Mouse (Mus musculus) lung, adult 2 months (tissue): ENCODE measurements around the gene Tuba1a.

Experiments used
- CTCF ChIP-seq: fragments of 200-500 bp; IDR thresholded peaks from 2 replicates; pipeline ENCODE4 v1.5.1; 2011; ENCODE audit warnings: mild to moderate bottlenecking, low read length, control low read depth; ENCODE audit not compliant: insufficient read depth
- POLR2A ChIP-seq: fragments of 200-500 bp; IDR thresholded peaks from 2 replicates; pipeline ENCODE4 v1.6.1; 2011; ENCODE audit warnings: low read depth, mild to moderate bottlenecking, control low read depth, low read length, borderline replicate concordance; ENCODE audit errors: extremely low read depth

DNA sequence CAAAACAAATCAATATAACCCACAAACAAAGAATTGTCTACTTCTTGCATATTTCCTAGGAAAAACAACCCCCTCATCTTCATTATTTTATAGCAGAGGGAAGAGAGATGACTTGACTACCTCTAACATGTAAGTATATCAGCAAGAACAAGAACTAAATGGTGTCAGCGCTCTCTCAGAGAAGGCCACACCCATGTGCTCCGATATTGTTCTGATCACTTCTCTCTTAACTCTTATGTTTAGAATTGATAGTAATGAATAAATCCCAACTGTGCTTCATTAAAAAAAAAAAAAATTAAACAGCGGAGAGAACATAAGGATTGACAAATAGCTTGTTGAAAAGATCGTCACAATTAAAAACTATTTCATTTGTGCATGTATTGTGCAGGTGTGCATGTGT lies 1.8 kb upstream of the Tuba1a start:
- TF ChIP-seq CTCF (no peak), POLR2A (no peak)
